Mouse (Mus musculus): ENCODE results near the gene Slc39a2. TPM values are rescaled to one million over a fixed set of nuclear protein-coding genes. Genes with fewer than 3 reads are reported as not detected.

Gene Slc39a2
- polyA plus RNA-seq, 1 experiment, result 0.12 TPM

DNA sequence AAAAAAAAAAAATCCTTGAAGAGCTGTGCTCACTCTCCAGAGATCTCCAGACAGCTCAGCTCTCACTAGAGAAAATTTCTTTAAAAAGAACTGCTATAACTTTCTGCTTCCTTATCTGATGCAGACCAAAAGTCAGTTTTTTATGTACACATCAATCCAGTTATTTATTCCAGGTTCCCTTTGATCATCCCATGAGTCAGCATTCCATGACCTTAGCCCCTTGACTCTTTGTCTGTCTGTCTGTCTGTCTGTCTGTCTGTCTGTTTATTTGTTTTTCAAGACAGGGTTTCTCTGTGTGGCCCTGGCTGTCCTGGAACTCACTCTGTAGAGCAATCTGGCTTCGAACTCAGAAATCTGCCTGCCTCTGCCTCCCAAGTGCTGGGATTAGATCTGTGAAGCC lies 6.7 kb downstream of the Slc39a2 start:
- Histone ChIP-seq H3K27me3 (ENCODE audit: control insufficient read depth, insufficient read depth, insufficient read length) (no peaks in the 10 kb centered on the region), H3ac (ENCODE audit: control insufficient read depth, insufficient read length) (no peak overlapping the region), H3K36me3 (ENCODE audit: control insufficient read depth, insufficient read depth) (no peaks in the 10 kb centered on the region), H3K4me2 (ENCODE audit: low read depth) (no peak overlapping the region), H3K4me3 (no peak overlapping the region), H3K79me2 (ENCODE audit: control insufficient read depth, insufficient read depth) (no peaks in the 10 kb centered on the region)
- TF ChIP-seq MYOD1 (IDR thresholded peaks at IDR 0.05; ENCODE audit: control insufficient read depth in 1 of 3, insufficient read length in 2 of 3, low read depth in 2 of 3) (no peak), POLR2AphosphoS2 (IDR thresholded peaks at IDR 0.05; ENCODE audit: insufficient read length, low read depth) (no peak), POLR2A (IDR thresholded peaks at IDR 0.05; ENCODE audit: insufficient read length, low read depth) (no peak), MYOG (IDR thresholded peaks at IDR 0.05; ENCODE audit: control insufficient read depth in 1 of 3, insufficient read depth in 1 of 3, insufficient read length in 2 of 3, low read depth in 2 of 3) (no peak), MAX (IDR thresholded peaks at IDR 0.05; ENCODE audit: low read depth) (no peak), TCF12 (IDR thresholded peaks at IDR 0.05; ENCODE audit: insufficient read depth, poor library complexity, severe bottlenecking) (no peak), TCF3 (IDR thresholded peaks at IDR 0.05; ENCODE audit: insufficient read length, low read depth) (no peak), USF1 (IDR thresholded peaks at IDR 0.05; ENCODE audit: low read depth) (no peak), REST (IDR thresholded peaks at IDR 0.05; ENCODE audit: insufficient read depth, insufficient read length) (no peak), E2F4 (IDR thresholded peaks at IDR 0.05; ENCODE audit: insufficient read depth) (no peak), SRF (IDR thresholded peaks at IDR 0.05; ENCODE audit: control insufficient read depth, insufficient read length, low read depth) (no peak), CEBPB (IDR thresholded peaks at IDR 0.05; ENCODE audit: insufficient read depth, poor library complexity, severe bottlenecking) (no peak)

DNA sequence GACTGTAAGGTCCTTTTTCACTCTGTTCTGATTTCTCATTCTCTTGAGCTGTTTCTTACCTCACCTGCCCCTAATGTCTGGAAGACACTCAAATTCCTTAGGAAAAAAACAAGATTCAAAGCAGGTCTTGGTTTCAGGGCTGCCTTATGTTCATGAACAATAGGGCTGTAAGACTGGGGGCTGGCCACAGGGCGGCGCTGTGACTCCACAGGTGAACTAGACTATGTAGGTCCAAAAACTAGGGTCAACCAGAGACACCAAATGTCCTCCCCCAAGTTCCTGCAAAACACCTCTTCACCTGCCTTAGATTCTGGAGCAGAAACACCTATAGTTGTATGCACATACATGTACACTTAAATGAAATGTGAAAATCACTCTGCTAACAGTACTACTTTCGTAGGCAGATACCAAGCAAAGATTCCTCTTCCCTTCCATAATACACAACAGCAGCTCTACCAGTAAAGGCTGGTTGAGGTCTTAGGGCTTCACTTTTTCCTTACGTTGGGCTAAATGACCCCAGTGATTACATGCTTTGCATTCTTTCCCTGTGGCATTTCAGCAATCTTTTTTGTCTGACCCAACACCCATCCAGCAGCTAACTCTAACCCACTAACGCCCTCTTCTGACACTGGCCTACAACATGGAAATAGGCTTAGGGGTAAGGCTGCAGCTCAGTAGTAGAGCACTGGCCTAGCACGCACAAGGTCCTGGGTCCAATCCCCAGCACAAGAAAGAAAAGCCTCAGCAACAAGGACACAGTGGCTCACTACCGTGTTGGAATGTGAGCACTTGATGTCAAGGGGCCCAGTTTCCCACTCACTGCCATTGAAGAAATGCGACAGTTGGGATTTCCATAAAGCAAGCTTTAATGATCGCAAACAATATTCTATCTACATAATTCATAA lies 10.4 kb downstream of the Slc39a2 start:
- Histone ChIP-seq H3K79me2 (ENCODE audit: control insufficient read depth, insufficient read depth) (no peaks in the 10 kb centered on the region), H3ac (ENCODE audit: control insufficient read depth, insufficient read length) (no peak overlapping the region), H3K36me3 (ENCODE audit: control insufficient read depth, insufficient read depth) (no peaks in the 10 kb centered on the region), H3K27me3 (ENCODE audit: control insufficient read depth, insufficient read depth, insufficient read length) (no peaks in the 10 kb centered on the region), H3K4me2 (ENCODE audit: low read depth) (no peak overlapping the region), H3K4me3 (no peak overlapping the region)
- TF ChIP-seq CEBPB (IDR thresholded peaks at IDR 0.05; ENCODE audit: insufficient read depth, poor library complexity, severe bottlenecking) (no peak), MYOG (IDR thresholded peaks at IDR 0.05; ENCODE audit: control insufficient read depth in 1 of 3, insufficient read depth in 1 of 3, insufficient read length in 2 of 3, low read depth in 2 of 3) (no peak), POLR2AphosphoS2 (IDR thresholded peaks at IDR 0.05; ENCODE audit: insufficient read length, low read depth) (no peak), MYOD1 (IDR thresholded peaks at IDR 0.05; ENCODE audit: control insufficient read depth in 1 of 3, insufficient read length in 2 of 3, low read depth in 2 of 3) (no peak), E2F4 (IDR thresholded peaks at IDR 0.05; ENCODE audit: insufficient read depth) (no peak), TCF3 (IDR thresholded peaks at IDR 0.05; ENCODE audit: insufficient read length, low read depth) (no peak), POLR2A (IDR thresholded peaks at IDR 0.05; ENCODE audit: insufficient read length, low read depth) (no peak), USF1 (IDR thresholded peaks at IDR 0.05; ENCODE audit: low read depth) (no peak), SRF (IDR thresholded peaks at IDR 0.05; ENCODE audit: control insufficient read depth, insufficient read length, low read depth) (no peak)

DNA sequence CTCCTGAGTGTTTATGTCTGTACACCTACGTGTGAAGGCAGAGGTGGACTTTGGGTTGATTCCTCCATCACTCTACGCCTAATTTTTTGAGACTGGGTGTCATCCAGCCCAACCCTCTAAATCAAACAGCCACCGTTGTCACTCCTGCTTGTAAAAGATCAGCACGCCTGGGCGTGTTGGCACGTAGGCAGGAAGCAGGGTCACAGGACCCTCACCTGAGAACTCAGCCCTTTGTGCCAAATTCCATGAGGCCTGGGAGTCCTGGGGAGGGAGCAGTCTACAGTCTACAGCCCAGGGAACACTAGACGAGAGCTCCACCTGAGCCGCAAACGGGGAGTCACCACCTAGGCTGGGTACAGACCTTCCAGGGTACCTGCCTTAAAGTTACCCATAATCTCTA lies 11.1 kb downstream of the Slc39a2 start:
- TF ChIP-seq POLR2A (IDR thresholded peaks at IDR 0.05; ENCODE audit: insufficient read length, low read depth), result no peak
- no peak for TF ChIP-seq CEBPB (IDR thresholded peaks at IDR 0.05; ENCODE audit: insufficient read depth, poor library complexity, severe bottlenecking)
- no peak for TF ChIP-seq MAX (IDR thresholded peaks at IDR 0.05; ENCODE audit: low read depth)
- no peak for TF ChIP-seq SRF (IDR thresholded peaks at IDR 0.05; ENCODE audit: control insufficient read depth, insufficient read length, low read depth)
- no peak for TF ChIP-seq POLR2AphosphoS2 (IDR thresholded peaks at IDR 0.05; ENCODE audit: insufficient read length, low read depth)
- no peak for TF ChIP-seq E2F4 (IDR thresholded peaks at IDR 0.05; ENCODE audit: insufficient read depth)
- TF ChIP-seq REST (IDR thresholded peaks at IDR 0.05; ENCODE audit: insufficient read depth, insufficient read length), result no peak
- no peak for TF ChIP-seq MYOD1 (IDR thresholded peaks at IDR 0.05; ENCODE audit: control insufficient read depth in 1 of 3, insufficient read length in 2 of 3, low read depth in 2 of 3)
- TF ChIP-seq TCF12 (IDR thresholded peaks at IDR 0.05; ENCODE audit: insufficient read depth, poor library complexity, severe bottlenecking), result no peak
- TF ChIP-seq USF1 (IDR thresholded peaks at IDR 0.05; ENCODE audit: low read depth), result no peak
- TF ChIP-seq TCF3 (IDR thresholded peaks at IDR 0.05; ENCODE audit: insufficient read length, low read depth), result no peak
- H3K4me2 ChIP-seq (ENCODE audit: low read depth), result no peak overlapping the region
- no peaks in the 10 kb centered on the region for H3K36me3 ChIP-seq (ENCODE audit: control insufficient read depth, insufficient read depth)
- no peaks in the 10 kb centered on the region for H3K79me2 ChIP-seq (ENCODE audit: control insufficient read depth, insufficient read depth)
- no peak overlapping the region for H3ac ChIP-seq (ENCODE audit: control insufficient read depth, insufficient read length)
- H3K27me3 ChIP-seq (ENCODE audit: control insufficient read depth, insufficient read depth, insufficient read length), result no peaks in the 10 kb centered on the region
- no peak overlapping the region for H3K4me3 ChIP-seq

DNA sequence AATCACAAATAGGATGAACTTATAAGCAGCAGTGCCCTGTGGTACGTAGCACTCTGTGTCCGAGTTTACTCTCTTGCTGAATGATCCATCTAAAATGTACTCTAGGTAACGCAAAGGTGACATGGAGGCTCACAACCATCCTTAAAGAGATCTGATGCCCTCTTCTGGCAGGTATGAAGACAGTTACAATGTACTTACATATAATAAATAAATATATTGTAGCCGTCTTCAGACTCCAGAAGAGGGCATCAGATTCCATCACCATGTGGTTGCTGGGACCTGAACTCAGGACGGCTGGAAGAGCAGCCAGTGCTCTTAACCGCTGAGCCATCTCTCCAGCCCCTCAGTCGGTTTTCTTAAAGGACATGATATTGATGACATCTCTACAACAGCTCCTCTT lies 12.0 kb downstream of the Slc39a2 start:
- Histone ChIP-seq H3K27me3 (ENCODE audit: control insufficient read depth, insufficient read depth, insufficient read length) (no peaks in the 10 kb centered on the region), H3K79me2 (ENCODE audit: control insufficient read depth, insufficient read depth) (no peaks in the 10 kb centered on the region), H3K36me3 (ENCODE audit: control insufficient read depth, insufficient read depth) (no peaks in the 10 kb centered on the region), H3K4me3 (no peak overlapping the region), H3ac (ENCODE audit: control insufficient read depth, insufficient read length) (no peak overlapping the region), H3K4me2 (ENCODE audit: low read depth) (no peak overlapping the region)
- TF ChIP-seq TCF12 (IDR thresholded peaks at IDR 0.05; ENCODE audit: insufficient read depth, poor library complexity, severe bottlenecking) (no peak), POLR2A (IDR thresholded peaks at IDR 0.05; ENCODE audit: insufficient read length, low read depth) (no peak), SRF (IDR thresholded peaks at IDR 0.05; ENCODE audit: control insufficient read depth, insufficient read length, low read depth) (no peak)

DNA sequence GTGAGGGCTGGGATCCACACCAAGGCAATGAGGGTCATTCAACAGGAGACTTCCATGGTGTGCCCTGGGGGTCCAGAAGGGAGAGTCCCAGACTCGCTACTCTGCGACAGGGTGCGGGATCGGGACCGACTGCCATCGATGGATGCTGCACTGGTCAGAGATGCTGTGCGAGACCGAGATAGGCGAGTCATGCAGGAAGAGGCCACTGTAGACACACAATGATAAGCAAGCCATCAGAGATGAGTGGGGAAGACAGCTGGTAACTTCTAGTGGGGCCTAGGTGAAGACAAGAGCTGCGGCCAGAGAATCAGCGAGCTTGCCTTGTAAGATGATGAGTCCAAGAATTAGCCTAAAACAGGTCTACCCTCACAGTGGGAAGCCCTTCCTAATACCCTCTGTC lies 13.4 kb downstream of the Slc39a2 start:
- no peak overlapping the region for H3K4me3 ChIP-seq
- H3K36me3 ChIP-seq (ENCODE audit: control insufficient read depth, insufficient read depth), result no peaks in the 10 kb centered on the region
- H3K27me3 ChIP-seq (ENCODE audit: control insufficient read depth, insufficient read depth, insufficient read length), result no peaks in the 10 kb centered on the region
- no peak overlapping the region for H3ac ChIP-seq (ENCODE audit: control insufficient read depth, insufficient read length)
- H3K4me2 ChIP-seq (ENCODE audit: low read depth), result no peak overlapping the region
- TF ChIP-seq POLR2A (IDR thresholded peaks at IDR 0.05; ENCODE audit: insufficient read length, low read depth) (no peak), MYOD1 (IDR thresholded peaks at IDR 0.05; ENCODE audit: control insufficient read depth in 1 of 3, insufficient read length in 2 of 3, low read depth in 2 of 3) (no peak), MAX (IDR thresholded peaks at IDR 0.05; ENCODE audit: low read depth) (no peak), MYOG (IDR thresholded peaks at IDR 0.05; ENCODE audit: control insufficient read depth in 1 of 3, insufficient read depth in 1 of 3, insufficient read length in 2 of 3, low read depth in 2 of 3) (no peak), SRF (IDR thresholded peaks at IDR 0.05; ENCODE audit: control insufficient read depth, insufficient read length, low read depth) (no peak), CEBPB (IDR thresholded peaks at IDR 0.05; ENCODE audit: insufficient read depth, poor library complexity, severe bottlenecking) (no peak), POLR2AphosphoS2 (IDR thresholded peaks at IDR 0.05; ENCODE audit: insufficient read length, low read depth) (no peak), TCF12 (IDR thresholded peaks at IDR 0.05; ENCODE audit: insufficient read depth, poor library complexity, severe bottlenecking) (no peak), E2F4 (IDR thresholded peaks at IDR 0.05; ENCODE audit: insufficient read depth) (no peak), USF1 (IDR thresholded peaks at IDR 0.05; ENCODE audit: low read depth) (no peak), REST (IDR thresholded peaks at IDR 0.05; ENCODE audit: insufficient read depth, insufficient read length) (no peak), TCF3 (IDR thresholded peaks at IDR 0.05; ENCODE audit: insufficient read length, low read depth) (no peak)
- no peaks in the 10 kb centered on the region for H3K79me2 ChIP-seq (ENCODE audit: control insufficient read depth, insufficient read depth)
